Mouse (Mus musculus) CH12.LX (cell line): Measurements from ENCODE around the gene Slamf6.

Source experiments
- CTCF ChIP-seq, 2 experiments: IDR thresholded peaks in 1 of 2; conservative IDR thresholded peaks in 1 of 2; 2 replicates each; pipeline ENCODE4 v1.5.1; 2011 to 2012; ENCODE audit warnings: low read depth in 2 of 2, low read length in 2 of 2, improper control_type of control experiment in 1 of 2, inconsistent platforms in 1 of 2, mild to moderate bottlenecking in 1 of 2, moderate library complexity in 1 of 2
- EP300 ChIP-seq: IDR thresholded peaks from 2 replicates; pipeline ENCODE4 v1.6.1; 2011; ENCODE audit warnings: low read length, improper control_type of control experiment
- ETS1 ChIP-seq: conservative IDR thresholded peaks from 2 replicates; pipeline ENCODE4 v1.6.1; 2012; ENCODE audit warnings: low read depth, mild to moderate bottlenecking, inconsistent platforms, low read length, improper control_type of control experiment, moderate library complexity
- HCFC1 ChIP-seq: IDR thresholded peaks from 2 replicates; pipeline ENCODE4 v1.6.1; 2012; ENCODE audit warnings: low read depth, mild to moderate bottlenecking, inconsistent platforms, low read length, improper control_type of control experiment
- JUN ChIP-seq: IDR thresholded peaks from 2 replicates; pipeline ENCODE4 v1.6.1; 2011; ENCODE audit warnings: low read depth, mild to moderate bottlenecking, low read length, improper control_type of control experiment, moderate library complexity; ENCODE audit not compliant: insufficient read depth
- MAX ChIP-seq: IDR thresholded peaks from 2 replicates; pipeline ENCODE4 v1.6.1; 2011; ENCODE audit warnings: low read length, improper control_type of control experiment
- MXI1 ChIP-seq: IDR thresholded peaks from 2 replicates; pipeline ENCODE4 v1.6.1; 2011; ENCODE audit warnings: mild to moderate bottlenecking, low read depth, low read length, improper control_type of control experiment
- POLR2A ChIP-seq: IDR thresholded peaks from 2 replicates; pipeline ENCODE4 v1.6.1; 2011; ENCODE audit warnings: low read depth, mild to moderate bottlenecking, improper control_type of control experiment, low read length
- ZMIZ1 ChIP-seq: IDR thresholded peaks from 2 replicates; pipeline ENCODE4 v1.6.1; 2012; ENCODE audit warnings: low read depth, mild to moderate bottlenecking, inconsistent platforms, low read length, improper control_type of control experiment

GRCm38 (mm10) chr1:171918136-171918920 lies 1.0 kb downstream of the Slamf6 start:
- TF ChIP-seq POLR2A, result no peak
- no peak for TF ChIP-seq EP300
- no peak for TF ChIP-seq CTCF (conservative IDR thresholded peaks at IDR 0.05 in 1 of 2, IDR thresholded peaks at IDR 0.05 in 1 of 2; ENCODE audit: low read depth in 2 of 2, low read length in 2 of 2)
- no peak for TF ChIP-seq ETS1
- TF ChIP-seq MXI1, result no peak
- no peak for TF ChIP-seq JUN
- TF ChIP-seq ZMIZ1, result no peak; the same call in 1 of the 2 replicates
- no peak for TF ChIP-seq HCFC1
- no peak for TF ChIP-seq MAX
